Mouse (Mus musculus): ENCODE results near the gene Slc25a34.

DNA sequence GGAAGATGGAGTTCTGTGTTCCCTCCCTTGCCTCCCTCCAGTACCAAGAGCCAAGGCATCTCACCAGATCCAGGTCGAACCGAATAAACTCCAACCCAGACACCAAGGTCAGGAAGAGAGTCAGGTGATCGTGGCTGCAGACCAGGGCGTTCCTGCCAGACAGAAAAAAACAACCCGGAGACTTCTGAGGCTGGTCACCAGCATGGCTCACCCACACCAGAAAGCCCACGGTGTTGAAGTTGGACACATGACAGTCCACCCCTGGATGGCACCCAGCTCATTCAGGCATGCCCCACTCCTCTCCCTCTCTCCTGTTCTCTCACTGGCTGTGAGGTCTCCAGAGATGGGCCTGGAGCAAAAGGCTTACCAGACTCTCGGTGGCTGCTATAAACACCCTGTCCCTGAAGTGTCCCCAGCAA lies 17.7 kb upstream of the Slc25a34 start:
- TF ChIP-seq POLR2A (IDR thresholded peaks at IDR 0.05; ENCODE audit: borderline replicate concordance, control insufficient read depth, low read depth, low read length) (no peak), CTCF (IDR thresholded peaks at IDR 0.05; ENCODE audit: control insufficient read depth, insufficient read depth, low read length) (no peak)

Data from bone marrow, adult 2 months (tissue).